Mouse (Mus musculus) spleen, adult 12 weeks (tissue): ENCODE data around the gene Cmtm6.

Experiments used
- DNase-seq: peaks from one replicate; pipeline ENCODE4 v3.0.0; 2022; ENCODE audit warnings: low spot score

Gene Cmtm6

DNA sequence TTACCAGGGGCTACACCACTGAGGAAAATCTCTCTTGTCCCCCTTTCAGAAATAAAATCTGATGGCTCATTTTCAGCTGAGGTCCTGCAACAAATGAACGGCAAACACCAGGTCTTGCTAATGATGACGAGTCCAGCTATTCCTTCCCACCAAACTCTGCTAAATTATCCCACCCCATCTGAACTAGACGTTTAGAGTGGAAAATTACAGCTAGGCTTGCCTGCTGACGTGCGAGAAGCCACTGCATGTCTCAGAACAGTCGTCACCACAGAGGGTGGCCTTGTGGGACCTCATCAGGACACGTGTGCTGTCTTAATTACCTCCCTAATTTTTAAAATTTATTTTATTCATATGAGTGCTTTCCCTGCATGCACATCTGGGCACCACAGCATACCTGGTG, 40.6 kb downstream of the Cmtm6 start:
- DNase-seq = no peak

DNA sequence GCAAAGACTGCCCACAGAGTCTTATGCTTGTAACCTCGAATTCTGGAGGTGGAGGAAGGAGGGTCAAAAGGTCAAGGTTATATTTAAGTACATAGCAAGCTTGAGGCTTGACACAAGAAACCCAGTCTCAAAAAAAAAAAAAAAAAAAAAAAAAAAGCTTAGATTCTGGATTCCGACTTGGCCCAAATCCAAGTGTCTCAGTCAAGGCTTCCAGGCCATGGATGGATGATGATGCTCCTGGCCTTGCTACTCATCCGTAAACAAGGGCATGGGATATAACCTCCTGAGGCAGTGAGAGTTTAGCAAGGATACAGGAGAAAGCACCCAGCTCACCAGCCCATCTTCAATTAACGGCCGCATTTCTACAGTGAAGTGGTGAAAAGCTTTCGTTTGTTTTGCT, 43.7 kb downstream of the Cmtm6 start:
- DNase-seq = no peak

DNA sequence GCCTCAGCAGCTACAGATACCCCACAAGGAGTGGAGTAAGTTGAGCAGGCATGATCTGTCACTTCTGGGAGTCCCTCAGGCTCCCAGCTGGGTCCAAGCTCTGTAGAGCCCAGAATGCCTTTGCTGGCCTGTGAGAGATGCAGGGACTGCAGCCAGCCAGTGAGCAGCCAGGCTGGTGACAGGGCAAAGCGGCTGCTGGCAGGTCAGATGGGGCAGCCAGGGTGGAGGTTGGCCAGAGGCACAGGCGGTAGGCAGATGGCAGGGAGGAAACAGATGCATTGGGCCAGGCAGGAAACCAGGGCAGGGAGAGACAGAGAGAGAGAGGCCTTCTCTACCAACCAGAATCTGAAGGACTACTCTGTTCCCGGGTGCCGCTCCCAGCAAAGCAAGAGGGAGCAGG, 44.4 kb downstream of the Cmtm6 start:
- DNase-seq = no peak

DNA sequence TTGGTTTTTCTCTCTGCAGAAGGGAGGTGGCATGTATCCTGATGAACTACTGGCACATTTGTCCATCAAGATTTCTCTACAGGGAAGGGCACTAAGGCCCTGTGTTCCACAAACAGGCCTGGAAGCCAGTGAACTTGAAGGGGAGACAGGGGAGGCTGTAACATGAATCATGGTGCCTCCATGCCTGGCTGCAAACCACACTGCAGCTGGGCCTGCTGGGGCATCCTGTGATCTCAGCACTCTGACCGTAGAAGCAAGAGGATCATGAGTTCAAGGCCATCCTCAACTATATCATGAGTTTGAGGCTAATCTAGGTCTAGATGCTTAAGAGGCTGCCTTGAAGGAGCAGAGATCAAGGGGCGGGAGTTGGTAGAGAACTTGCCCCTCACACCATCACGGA, 45.4 kb downstream of the Cmtm6 start:
- DNase-seq = no peak

DNA sequence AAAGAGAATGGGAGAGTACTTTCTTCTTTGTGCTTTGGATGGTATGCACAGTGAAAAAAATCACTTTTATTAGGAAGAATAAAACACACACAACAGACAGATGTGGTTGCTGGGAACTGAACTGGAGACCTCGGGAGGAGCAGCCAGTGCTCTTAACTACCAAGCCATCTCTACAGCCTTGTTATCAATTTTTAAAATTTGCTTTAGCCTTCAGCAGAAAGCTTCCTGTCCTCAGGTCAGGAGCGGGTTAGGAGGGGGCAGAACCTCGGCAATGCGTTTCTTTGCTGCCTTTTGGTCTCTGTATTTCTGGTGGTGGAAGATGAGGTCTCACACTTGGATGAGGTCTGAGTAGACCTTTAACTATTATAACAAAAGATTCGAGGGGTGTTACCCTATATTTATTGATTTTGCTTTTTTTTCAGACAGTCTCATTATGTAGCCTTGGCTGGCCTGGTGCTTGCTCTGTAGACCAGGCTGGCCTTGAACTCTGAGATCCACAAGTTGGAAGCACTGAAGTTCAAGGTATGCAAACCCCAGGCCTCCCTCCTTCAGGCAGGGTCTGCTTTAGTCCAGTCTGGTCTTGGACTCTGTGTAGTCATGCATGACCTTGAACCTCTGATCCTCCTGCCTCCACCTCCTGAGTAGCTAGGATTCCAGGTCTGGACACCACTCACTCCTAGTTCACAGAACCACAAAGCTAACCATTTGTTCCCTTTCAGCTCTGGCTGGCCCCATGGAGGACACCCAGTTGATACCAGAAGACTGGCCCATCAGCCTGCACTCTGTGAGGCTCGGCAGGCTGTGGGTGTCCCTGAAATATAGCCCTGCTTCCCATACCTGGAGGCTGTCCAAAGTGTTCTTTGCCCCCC, 46.5 kb downstream of the Cmtm6 start:
- DNase-seq = no peak

DNA sequence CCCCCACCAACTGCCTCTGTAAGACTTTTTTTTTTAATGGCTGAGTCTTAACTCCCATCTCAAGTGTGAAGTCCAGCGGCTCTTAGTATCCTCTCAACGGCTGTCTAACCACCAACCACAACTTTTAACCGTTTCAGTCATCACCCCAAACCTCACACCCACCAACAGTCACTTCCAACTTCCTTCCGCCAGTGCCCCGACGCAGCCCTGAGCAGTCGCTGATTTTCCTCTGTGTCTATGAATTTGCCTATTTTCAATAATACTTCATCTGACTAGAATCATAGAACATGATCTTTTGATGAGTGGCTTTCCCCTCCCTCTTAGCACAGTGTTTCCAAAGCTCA, 47.1 kb downstream of the Cmtm6 start:
- DNase-seq = no peak

DNA sequence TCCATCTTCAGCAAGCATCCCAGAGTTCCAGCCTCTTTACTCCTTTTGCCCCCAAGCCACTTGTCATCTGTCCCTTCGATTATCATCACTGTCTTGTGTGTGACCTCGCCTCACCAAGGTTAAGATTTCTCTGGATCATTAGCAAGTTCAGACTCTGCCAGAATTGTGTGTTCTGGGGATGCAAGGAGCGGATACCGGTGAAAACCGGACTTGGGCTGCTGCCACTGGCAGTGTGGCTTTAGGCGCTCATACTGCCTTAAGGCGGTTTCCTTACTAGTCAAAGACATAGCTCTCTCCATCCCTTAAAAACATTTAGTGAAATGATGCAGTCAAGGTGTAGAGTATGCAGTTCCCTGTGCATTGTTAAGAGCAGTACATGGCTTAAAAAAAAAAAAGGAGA, 48.0 kb downstream of the Cmtm6 start:
- no peak for DNase-seq

DNA sequence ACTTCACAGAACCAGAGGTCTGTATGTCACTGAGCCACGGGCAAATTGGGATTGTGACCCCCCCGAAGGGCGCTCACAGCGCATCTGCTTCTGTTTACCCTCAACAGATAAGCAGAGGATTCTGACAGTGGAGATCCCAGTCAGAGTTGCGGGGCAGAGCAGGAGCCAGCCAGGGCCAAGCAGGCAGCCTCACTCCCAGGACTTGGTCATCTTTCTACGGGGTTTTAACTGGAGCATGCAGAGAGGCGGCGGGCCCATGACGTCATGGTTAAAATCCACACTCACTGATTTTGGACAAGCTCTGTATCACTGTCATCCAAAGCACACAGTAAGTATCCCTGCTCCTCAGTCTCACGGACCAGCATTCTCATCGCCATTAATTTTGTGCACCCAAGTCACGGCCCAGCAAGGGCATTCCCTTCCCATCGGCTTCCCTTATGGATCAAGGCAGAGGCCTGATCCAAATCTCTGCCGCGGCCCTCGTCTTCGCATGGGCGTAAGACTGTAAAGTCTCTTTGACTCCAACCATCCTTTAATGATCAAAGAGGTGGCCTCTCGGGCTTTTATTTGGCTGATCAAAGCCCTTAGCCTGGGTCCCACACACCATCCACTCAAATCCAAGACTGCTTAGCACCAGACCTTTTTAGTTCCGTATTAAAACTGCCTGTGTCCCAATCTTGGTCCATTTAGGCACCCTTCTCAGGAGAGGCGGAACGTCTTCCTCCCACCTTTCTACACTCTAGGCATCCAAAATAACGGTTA, 49.2 kb downstream of the Cmtm6 start:
- DNase-seq = no peak

DNA sequence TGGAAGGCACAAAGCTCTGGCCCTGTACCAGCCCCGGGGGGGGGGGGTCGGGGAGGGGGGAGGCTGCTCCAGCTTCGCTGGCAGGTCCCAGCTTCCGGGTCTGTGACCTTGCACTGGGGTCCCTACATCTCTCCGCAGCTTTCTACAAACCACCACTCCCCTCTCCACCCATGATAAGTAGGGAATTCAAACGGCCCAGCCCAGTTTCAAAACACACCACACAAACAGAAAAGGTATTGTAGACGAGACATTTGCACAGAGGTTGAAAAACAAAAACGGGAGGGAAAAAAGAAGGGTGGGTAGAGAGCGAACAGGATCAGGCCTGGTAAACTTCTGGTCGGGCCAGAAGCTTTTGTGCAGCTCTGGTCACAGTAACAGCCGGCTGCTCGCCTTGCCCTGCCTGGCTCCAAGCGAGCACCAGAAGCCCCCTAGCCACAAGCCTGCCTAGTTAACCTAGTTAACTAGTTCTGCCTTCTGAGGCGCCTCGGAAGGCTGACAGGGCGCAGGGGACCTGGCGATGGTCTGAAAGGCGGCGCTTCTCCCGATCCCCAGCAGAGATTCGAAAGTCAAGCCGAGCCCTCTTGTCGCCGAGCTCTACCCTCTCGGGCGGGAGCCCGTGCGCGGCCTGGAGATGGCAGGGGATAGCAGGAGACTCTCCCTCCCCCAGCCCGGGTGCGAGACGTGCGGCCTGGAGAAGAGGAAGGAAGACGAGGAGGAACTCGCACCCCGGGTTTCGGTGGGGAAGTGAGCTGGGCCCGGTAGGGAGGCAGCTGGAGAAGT, 50.0 kb downstream of the Cmtm6 start:
- peak; percentile 26 for DNase-seq

DNA sequence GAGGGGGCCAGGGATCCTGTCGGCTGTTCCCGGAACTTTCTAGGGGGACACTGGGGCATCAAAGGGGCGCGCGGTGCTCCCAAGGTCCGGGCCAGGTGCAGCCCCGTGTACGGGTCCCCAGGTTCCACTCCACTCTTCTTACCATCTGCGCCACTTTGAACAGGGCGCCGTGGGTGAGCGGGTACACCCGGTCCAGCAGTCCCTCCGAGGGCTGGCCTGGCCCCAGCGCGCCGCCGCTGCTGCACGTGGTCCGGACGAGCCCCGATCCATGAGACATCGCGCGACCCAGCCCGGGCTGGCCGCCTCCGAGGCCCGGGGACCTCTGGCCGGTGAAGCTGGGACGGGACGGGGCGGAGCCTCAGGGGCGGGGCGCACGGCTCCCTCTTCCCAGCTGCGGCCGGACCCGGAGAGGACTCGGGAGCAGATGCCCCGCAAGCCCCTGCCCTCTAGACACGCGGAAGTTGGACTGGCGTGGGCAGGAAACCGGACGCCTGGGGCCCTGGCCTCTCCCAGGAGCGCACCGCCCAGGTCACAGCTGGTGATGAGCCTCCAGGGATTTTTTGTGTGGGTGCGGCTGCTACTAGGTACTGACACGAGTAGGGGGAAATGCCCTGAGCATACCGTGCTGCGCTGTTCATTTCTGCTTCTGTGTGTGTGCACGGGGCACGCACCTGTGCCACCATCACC, 50.8 kb downstream of the Cmtm6 start, which contains the start of gene Cmtm7:
TSS of gene Cmtm7 (minus strand) at position 331 of the 687 bp plus-strand sequence.
- peak; percentile 45 for DNase-seq

DNA sequence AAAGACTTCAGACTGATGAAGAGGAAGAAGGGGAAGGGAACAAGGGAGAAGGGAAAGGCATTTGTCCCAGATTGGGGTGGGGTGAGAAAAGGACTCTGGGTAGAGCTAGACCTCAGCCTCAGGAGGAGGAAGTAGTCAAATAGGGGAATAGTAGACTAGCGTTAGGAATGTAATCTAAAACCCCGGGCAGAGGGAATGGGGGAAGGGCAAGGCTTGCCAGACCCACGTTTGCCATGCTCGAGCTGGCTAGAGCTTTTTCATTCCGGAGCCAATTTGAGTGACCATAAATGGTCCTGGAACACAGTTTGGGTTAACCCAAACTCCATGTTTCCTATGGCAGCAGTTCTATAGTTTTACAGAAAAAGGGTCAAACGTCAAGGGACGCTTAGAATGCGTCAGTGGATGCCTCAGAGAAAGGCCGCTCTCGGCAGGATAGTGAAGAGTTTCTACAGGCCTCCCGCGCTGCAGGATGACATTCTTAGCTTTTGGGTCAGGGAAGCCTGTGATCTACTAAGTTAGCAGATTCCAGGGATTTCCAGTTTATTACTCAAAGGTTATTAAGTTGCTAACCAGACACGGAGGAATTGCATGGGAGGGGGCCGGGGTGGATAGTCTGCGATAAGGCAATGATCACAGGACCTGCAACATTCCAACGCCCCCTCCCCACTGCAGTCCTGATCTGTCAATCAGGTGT, 54.7 kb downstream of the Cmtm6 start:
- DNase-seq = no peak

DNA sequence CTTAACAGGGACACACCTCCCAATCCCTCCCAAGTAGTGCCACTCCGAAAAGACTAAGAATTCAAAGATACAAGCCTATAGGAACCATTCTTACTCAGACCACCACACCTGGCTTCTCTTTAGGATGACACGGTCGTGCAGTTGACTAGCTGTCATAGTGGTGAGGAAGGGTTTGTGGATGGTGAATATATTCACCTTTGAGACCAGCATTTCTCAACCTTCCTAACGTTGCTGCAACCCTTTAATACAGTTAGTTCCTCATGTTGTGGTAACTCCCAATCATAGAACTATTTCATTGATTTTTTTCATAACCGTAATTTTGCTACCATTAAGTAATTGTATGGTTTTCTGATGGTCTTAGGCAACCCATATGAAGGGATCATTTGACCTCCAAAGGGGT, 56.2 kb downstream of the Cmtm6 start:
- DNase-seq = no peak

DNA sequence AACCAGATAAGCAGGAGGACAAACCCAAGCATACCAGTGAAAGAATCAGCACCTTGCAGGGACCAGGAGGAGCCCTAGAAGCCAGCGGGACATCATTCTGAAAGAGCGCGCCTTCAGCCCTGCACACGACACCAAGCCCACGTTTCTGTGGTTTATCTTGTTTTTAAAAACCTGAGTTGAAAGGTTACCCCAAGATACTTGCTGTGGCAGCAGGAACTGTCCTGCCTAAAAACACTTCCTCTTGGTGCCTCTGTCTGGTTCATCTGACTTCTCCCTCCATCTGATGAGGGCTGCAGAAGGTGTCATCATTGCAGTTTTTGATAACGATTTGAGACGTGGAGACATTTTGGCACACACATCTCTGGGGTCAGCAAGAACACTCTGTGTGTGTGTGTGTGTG, 56.8 kb downstream of the Cmtm6 start:
- no peak for DNase-seq

DNA sequence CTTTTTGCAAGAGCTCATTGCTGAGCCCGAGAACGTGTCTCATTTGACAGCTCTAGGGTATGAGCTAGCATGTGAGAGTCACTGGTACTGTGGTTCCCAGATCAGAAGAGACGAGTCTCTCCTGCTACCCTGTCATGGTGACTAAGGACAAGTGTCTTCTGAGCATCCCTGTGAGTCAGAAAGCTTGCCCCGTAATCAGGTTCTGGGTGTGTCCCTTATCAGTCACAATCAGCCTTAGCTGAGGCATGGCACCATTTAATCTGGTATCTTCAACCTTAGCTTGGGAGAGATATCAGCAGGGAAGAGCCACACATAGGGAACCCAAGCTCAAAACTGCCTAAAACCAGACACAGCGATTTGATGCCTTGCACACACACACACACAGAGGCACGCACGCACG, 57.8 kb downstream of the Cmtm6 start:
- DNase-seq = no peak

DNA sequence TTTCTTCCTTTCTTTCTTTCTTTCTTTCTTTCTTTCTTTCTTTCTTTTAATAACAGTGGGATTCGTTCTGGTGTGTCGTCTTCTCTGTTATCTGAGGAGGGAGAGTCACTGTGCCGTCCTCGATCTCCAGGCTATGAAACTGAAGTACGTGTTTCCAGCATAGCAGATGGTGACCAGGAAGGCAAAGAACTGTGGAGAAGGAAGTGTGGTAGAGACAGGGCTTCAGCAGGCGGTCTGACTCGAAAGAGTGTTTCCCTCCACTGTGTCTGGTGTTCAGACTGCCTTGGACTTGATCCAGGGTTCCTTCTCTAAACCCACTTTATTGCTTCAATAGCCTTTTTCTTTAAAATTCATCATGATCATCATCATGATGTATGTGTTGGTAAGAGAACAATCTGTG, 58.6 kb downstream of the Cmtm6 start:
- no peak for DNase-seq

DNA sequence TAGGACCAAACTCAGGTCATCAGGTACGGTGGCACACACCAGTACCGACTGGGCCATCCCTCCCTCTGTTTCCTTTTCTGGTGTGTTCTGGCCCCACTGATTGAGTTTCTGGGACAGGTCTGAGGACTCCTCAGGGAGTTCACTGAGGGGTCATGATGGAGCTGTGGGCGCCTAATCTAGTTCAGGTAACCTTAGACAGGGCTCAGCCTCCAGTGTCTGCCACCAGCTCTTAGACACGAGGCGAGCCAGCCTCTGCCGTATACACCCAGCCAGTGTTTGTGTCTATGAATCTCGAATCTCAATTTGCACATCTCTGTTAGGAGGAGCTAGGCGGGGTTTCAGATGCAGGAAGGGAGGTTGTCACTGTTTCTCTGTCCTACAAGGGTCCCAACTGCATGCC, 59.1 kb downstream of the Cmtm6 start:
- no peak for DNase-seq

DNA sequence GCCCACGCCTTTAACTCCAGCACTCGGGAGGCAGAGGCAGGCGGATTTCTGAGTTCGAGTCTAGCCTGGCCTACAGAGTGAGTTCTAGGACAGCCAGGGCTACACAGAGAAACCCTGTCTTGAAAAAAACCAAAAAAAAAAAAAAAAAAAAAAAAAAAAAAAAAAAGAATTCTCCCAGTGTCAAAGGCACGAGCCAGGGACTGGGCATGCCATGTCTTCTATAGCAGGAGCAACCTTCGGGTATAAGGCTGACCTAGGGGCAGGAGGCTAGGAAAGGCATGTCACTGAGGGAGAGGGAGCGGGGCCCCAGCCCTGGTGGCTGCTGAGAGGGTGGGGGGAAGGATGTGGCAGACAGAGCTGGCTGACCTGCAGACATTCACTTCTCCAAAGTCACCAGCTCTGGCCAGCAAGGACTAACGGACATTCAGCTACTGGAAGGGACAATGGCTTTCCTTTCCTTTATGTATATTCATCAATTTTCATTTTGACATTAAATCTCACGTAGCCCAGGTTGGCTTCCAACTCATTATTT, 62.9 kb downstream of the Cmtm6 start:
- DNase-seq = no peak

DNA sequence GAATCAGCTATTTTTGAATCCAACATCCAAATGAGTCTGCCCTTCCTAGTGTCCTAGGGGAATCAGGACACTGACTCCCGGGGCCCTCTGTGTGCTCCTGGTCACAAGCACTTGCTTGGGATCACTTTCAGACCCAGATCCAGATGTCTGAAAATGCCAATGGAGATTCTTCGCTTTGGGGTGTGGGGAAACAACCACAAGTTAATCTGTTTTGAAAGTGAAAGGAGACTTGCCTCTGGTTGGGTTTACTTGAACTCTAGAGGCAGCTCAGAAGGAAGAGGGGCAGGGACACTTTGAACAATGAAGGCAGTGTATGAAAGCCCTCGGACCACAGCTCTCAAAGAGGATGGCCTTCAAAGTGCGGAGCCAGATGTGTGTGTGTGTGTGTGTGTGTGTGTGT, 63.6 kb downstream of the Cmtm6 start:
- no peak for DNase-seq

DNA sequence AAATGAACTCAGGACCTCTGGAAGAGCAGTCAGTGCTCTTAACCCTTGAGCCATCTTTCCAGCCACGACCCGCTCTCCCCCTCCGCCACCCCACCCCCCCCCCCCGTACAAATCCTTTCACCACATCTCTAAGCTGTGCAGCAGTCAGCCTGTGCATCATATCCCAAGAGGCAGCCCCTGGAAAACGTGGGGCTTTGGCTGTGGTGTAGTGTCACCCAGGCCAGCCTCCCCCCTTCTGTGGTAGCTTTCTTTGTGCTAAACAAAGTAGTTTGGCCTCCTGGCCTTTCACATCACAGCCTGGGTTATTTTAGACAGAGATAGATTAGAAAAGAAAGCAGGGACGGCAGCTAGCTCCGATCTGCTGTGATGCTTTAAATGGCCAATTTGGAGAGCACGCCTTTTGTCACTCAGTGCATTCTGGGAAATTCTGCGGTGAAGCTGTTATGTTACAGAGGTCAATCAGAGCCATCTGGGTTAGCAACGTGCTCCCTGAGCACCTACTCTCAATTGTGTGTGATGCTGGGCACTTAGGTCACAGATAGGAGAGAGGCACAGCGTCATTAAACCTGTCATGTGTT, 65.6 kb downstream of the Cmtm6 start:
- no peak for DNase-seq

DNA sequence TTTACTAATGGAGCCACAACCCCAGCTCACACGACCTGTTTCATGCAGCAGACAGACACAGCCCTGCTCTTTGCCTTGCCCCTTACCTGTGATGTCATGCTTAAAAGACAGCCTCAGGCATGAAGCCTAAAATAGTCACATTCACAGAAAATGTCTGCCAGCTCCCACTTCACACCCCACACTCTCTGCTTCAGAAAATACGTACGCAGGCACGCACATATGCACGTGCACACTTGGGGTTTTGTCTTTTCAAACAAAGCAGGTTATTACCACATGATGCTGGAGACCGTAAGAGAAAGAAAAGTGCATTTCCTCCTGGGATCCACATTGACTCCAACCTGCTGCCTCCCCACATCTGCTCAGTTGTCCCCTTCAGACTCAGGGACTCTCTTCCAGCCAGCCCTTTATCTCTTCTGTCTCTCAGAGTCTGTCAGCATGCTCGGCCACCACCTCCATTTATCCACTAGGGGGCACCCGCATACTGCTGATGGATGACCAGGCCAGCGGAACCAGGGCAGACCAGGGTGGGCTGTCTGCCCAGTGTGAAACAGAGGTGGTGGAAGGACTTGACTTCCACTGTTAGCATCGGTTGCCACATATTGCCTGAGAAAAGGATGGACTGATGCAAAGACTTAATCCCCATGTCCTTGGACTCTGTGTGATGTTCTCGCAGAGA, 66.6 kb downstream of the Cmtm6 start:
- peak; percentile 49 for DNase-seq
